Mouse (Mus musculus): ENCODE measurements around the gene Naif1. TPM values are rescaled to one million over a fixed set of nuclear protein-coding genes. Genes with fewer than 3 reads are reported as not detected.

Naif1 gene
- total and polyA plus RNA-seq, 3 experiments: 2.7 to 6.5 (median 3.5) TPM

- Histone ChIP-seq H3K9ac (ENCODE audit: insufficient read depth, low read depth) (no peak overlapping the region), H3K27ac (ENCODE audit: insufficient read depth, low read depth) (no peak overlapping the region), H3K4me3 (replicated peaks in 1 of 3; ENCODE audit: low read depth in 2 of 3, low read length in 2 of 3, poor library complexity in 1 of 3) (no peak overlapping the region), H3K4me2 (ENCODE audit: insufficient read depth, low read depth, poor library complexity, severe bottlenecking) (no peak overlapping the region), H3K9me3 (replicated peaks; ENCODE audit: low read length) (peaks cover 7% of the 10 kb centered on the region), H3K36me3 (replicated peaks in 1 of 2; ENCODE audit: control insufficient read depth in 1 of 2, insufficient read depth in 1 of 2, low read length in 1 of 2) (no peaks in the 10 kb centered on the region), H3K4me1 (ENCODE audit: control insufficient read depth in 1 of 2, insufficient read depth in 2 of 2) (peaks cover 0 to 4% of the 10 kb centered on the region in 2 experiments; a peak in 1 of 4 replicates), H3K27me3 (replicated peaks) (no peaks in the 10 kb centered on the region), H3K79me2 (replicated peaks; ENCODE audit: control insufficient read depth, extremely low read depth, insufficient read depth, poor library complexity, severe bottlenecking) (no peaks in the 10 kb centered on the region)
- in situ Hi-C loops (cut with MboI; ENCODE audit: low pct_ligation_motif_present, low pct_unique_long_range_greater_than_20kb, low sequenced_read_pairs): no loop called here
- dilution Hi-C loops (cut with MboI; ENCODE audit: extremely low pct_ligation_motif_present, extremely low pct_unique_long_range_greater_than_20kb, low sequenced_read_pairs): no loop called here
- TF ChIP-seq SMC3 (IDR thresholded peaks at IDR 0.05; ENCODE audit: low read depth, low read length) (no peak), PAX5 (IDR thresholded peaks at IDR 0.05; ENCODE audit: low read length) (no peak), TBP (conservative IDR thresholded peaks at IDR 0.05; ENCODE audit: low read depth, low read length) (no peak), USF1 (IDR thresholded peaks at IDR 0.05; ENCODE audit: low read depth, low read length) (no peak), HCFC1 (IDR thresholded peaks at IDR 0.05; ENCODE audit: low read depth, low read length) (no peak), ZNF384 (IDR thresholded peaks at IDR 0.05; ENCODE audit: low read depth, low read length) (no peak), CHD1 (IDR thresholded peaks at IDR 0.05; ENCODE audit: low read depth, low read length) (no peak), MEF2A (IDR thresholded peaks at IDR 0.05; ENCODE audit: borderline replicate concordance, low read depth, low read length) (no peak), GABPA (IDR thresholded peaks at IDR 0.05; ENCODE audit: insufficient replicate concordance, low read depth, low read length) (no peak), ZMIZ1 (IDR thresholded peaks at IDR 0.05; ENCODE audit: low read depth, low read length) (no peak), E2F4 (IDR thresholded peaks at IDR 0.05; ENCODE audit: insufficient replicate concordance, low read depth, low read length) (no peak)
- no peak for DNase-seq (ENCODE audit: extremely low read depth)
These were observed 50.2 kb downstream of the Naif1 start for GRCm38 (mm10) chr2:32500461-32500860.

DNA sequence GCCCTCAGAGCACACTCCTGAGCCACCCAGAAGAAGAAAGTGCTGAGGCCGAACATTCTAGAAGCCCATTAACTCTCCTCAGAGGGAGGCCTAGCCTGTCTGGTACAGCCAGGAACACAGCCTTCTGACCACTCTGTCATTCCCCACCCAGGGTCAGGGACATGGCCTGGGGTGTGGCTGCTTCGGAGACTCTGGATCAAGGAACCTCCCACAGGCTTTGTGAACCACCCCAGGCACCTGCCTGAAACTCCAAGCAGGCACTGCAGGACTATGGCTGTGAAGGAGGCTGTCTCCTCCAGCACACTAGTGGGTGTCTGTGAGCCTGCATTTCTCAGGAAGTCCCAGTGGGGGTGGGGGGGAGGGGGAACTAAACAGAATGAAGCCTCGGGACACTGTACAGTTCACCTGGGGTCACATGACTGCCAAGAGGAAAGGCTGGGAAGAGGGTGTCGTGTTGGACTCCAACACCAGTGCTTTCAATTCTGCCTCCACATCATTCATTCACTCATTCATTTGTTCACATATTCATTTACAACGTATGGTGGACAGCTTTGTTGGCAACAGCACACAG, 51.6 kb downstream of the Naif1 start:
- no peak for DNase-seq (ENCODE audit: extremely low read depth)
- H3K4me1 ChIP-seq (ENCODE audit: control insufficient read depth in 1 of 2, insufficient read depth in 2 of 2): peaks cover 0 to 4% of the 10 kb centered on the region in 2 experiments; a peak in 1 of 4 replicates
- no peak overlapping the region for H3K9ac ChIP-seq (ENCODE audit: insufficient read depth, low read depth)
- no peak overlapping the region for H3K4me3 ChIP-seq (replicated peaks in 1 of 3; ENCODE audit: low read depth in 2 of 3, low read length in 2 of 3, poor library complexity in 1 of 3)
- no peaks in the 10 kb centered on the region for H3K36me3 ChIP-seq (replicated peaks in 1 of 2; ENCODE audit: control insufficient read depth in 1 of 2, insufficient read depth in 1 of 2, low read length in 1 of 2)
- dilution Hi-C loops (cut with MboI; ENCODE audit: extremely low pct_ligation_motif_present, extremely low pct_unique_long_range_greater_than_20kb, low sequenced_read_pairs) (no loop called here), in situ Hi-C loops (cut with MboI; ENCODE audit: low pct_ligation_motif_present, low pct_unique_long_range_greater_than_20kb, low sequenced_read_pairs) (no loop called here)
- H3K79me2 ChIP-seq (replicated peaks; ENCODE audit: control insufficient read depth, extremely low read depth, insufficient read depth, poor library complexity, severe bottlenecking): no peaks in the 10 kb centered on the region
- no peak overlapping the region for H3K4me2 ChIP-seq (ENCODE audit: insufficient read depth, low read depth, poor library complexity, severe bottlenecking)
- H3K9me3 ChIP-seq (replicated peaks; ENCODE audit: low read length): peaks cover 11% of the 10 kb centered on the region
- H3K27ac ChIP-seq (ENCODE audit: insufficient read depth, low read depth): no peak overlapping the region
- no peaks in the 10 kb centered on the region for H3K27me3 ChIP-seq (replicated peaks)
- no peak for TF ChIP-seq MYC (IDR thresholded peaks at IDR 0.05; ENCODE audit: low read depth, low read length)
- no peak for TF ChIP-seq MEF2A (IDR thresholded peaks at IDR 0.05; ENCODE audit: borderline replicate concordance, low read depth, low read length)
- TF ChIP-seq IRF4 (IDR thresholded peaks at IDR 0.05; ENCODE audit: low read depth, low read length): no peak
- TF ChIP-seq MAFK (IDR thresholded peaks at IDR 0.05; ENCODE audit: insufficient replicate concordance, low read length): no peak
- TF ChIP-seq CTCF (conservative IDR thresholded peaks at IDR 0.05 in 1 of 2, IDR thresholded peaks at IDR 0.05 in 1 of 2; ENCODE audit: low read depth in 2 of 2, low read length in 2 of 2): no peak

Data from CH12.LX (cell line).